Mouse (Mus musculus): ENCODE results near the gene Magi2. TPM values are rescaled to one million over a fixed set of nuclear protein-coding genes. Genes with fewer than 3 reads are reported as not detected.
A peak's percentile ranks its signal among the peaks of the same experiment; 100 is the strongest.

The Magi2 gene
- polyA plus RNA-seq, 1 experiment from 2014 or later, result 18.6 TPM

DNA sequence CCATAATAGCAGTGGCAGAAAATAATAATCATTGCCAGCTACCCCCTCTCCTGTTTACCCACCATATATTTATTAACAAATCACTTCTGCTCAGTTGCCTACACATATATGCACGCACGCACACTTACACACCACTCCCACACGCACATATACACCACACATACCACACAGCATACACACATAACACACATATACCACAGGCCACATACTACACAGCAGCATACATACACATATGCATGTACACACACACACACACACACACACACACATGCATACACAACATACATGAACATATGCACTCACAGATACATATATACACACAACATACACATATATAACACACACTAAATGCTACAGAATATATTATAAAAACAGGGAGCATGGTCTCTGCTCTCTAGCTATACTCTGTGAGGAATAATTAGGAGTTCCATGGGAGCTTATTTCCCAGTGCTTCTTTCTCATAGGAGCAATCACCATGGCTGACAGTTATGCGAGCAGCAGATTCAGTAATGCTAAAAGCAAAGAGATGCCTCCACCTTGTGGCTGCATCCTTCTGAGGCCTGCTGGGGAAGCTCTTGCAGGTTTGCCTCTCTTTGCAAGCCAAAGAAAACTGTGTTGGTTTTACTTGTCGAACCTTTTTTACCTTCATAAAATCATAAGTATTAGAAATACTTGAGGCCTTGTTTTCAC is 1410.6 kb downstream of the Magi2 start:
- ATAC-seq, result peak; percentile 57
- WGBS, result 87% methylated on average over 5 of the region's 5 CpGs
- Histone ChIP-seq H3K27ac (no peak overlapping the region), H3K4me2 (no peak overlapping the region), H3K27me3 (no peaks in the 10 kb centered on the region), H3K4me1 (peaks cover 20% of the 10 kb centered on the region), H3K9ac (no peak overlapping the region), H3K36me3 (ENCODE audit: poor library complexity, severe bottlenecking) (no peaks in the 10 kb centered on the region), H3K4me3 (no peak overlapping the region), H3K9me3 (replicated peaks) (no peaks in the 10 kb centered on the region)

- 47% methylated on average over 7 of the region's 7 CpGs for WGBS
- Histone ChIP-seq H3K4me2 (no peak overlapping the region), H3K4me3 (no peak overlapping the region), H3K9ac (no peak overlapping the region), H3K9me3 (replicated peaks) (no peaks in the 10 kb centered on the region), H3K27me3 (no peaks in the 10 kb centered on the region), H3K27ac (no peak overlapping the region), H3K4me1 (peaks cover 11% of the 10 kb centered on the region), H3K36me3 (ENCODE audit: poor library complexity, severe bottlenecking) (no peaks in the 10 kb centered on the region)
- ATAC-seq, result no peak
Observed at GRCm38 (mm10) chr5:20642196-20642595, 1415.4 kb downstream of the Magi2 start.

DNA sequence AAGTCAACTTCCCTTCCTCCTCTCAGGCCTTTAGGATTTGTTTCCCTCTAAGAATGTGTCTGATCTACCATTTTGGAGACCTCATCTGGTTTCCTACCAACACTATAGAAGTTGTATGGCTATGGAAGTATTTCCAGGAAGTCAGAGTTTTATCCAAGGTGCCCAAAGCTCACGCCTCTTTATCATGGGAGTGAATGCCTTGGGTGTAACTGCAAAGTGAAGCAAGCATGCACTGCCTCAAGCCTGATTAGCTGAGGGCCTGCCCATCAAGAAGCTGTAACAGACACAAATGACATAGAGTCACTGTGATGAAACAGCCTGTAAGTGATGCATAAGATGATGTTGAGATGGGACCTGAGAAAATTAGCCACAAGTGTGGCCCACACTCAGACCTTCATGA is 1416.9 kb downstream of the Magi2 start:
- Histone ChIP-seq H3K27ac (no peak overlapping the region), H3K36me3 (ENCODE audit: poor library complexity, severe bottlenecking) (peaks cover 4% of the 10 kb centered on the region; the same call in 1 of the 2 replicates), H3K9ac (no peak overlapping the region), H3K27me3 (no peaks in the 10 kb centered on the region), H3K4me1 (peaks cover 11% of the 10 kb centered on the region), H3K4me2 (no peak overlapping the region), H3K9me3 (replicated peaks) (no peaks in the 10 kb centered on the region), H3K4me3 (no peak overlapping the region)
- no peak for ATAC-seq
- 94% methylated on average over 1 of the region's 1 CpGs for WGBS

- no peak for ATAC-seq
- Histone ChIP-seq H3K27me3 (no peaks in the 10 kb centered on the region), H3K4me3 (no peak overlapping the region), H3K4me1 (peaks cover 6% of the 10 kb centered on the region), H3K9ac (no peak overlapping the region), H3K4me2 (no peak overlapping the region), H3K9me3 (replicated peaks) (no peaks in the 10 kb centered on the region; the same call in 1 of the 2 replicates), H3K27ac (no peak overlapping the region), H3K36me3 (ENCODE audit: poor library complexity, severe bottlenecking) (peaks cover 4% of the 10 kb centered on the region; the same call in 1 of the 2 replicates)
- 94% methylated on average over 3 of the region's 3 CpGs for WGBS
Observed at GRCm38 (mm10) chr5:20646947-20647346, 1420.1 kb downstream of the Magi2 start.

GRCm38 (mm10) chr5:20653425-20654185 is 1426.8 kb downstream of the Magi2 start:
- Histone ChIP-seq H3K4me1 (0 out of 2 replicates have a peak, but pooled peaks cover 4% of the 10 kb centered on the region), H3K9me3 (replicated peaks) (no peaks in the 10 kb centered on the region; the same call in 1 of the 2 replicates), H3K4me2 (no peak overlapping the region), H3K27ac (no peak overlapping the region), H3K9ac (no peak overlapping the region; the same call in 1 of the 2 replicates), H3K4me3 (no peak overlapping the region), H3K36me3 (ENCODE audit: poor library complexity, severe bottlenecking) (no peaks in the 10 kb centered on the region), H3K27me3 (no peaks in the 10 kb centered on the region)
- WGBS, result 74% methylated on average over 11 of the region's 11 CpGs
- peak; percentile 32; the same call in 1 of the 2 replicates for ATAC-seq

GRCm38 (mm10) chr5:20654766-20655472 is 1428.1 kb downstream of the Magi2 start:
- Histone ChIP-seq H3K4me1 (0 out of 2 replicates have a peak, but pooled peaks cover 4% of the 10 kb centered on the region), H3K27ac (no peak overlapping the region), H3K27me3 (no peaks in the 10 kb centered on the region), H3K4me2 (no peak overlapping the region), H3K9me3 (replicated peaks) (no peaks in the 10 kb centered on the region), H3K9ac (no peak overlapping the region), H3K4me3 (no peak overlapping the region), H3K36me3 (ENCODE audit: poor library complexity, severe bottlenecking) (no peaks in the 10 kb centered on the region)
- WGBS, result 81% methylated on average over 10 of the region's 10 CpGs
- no peak for ATAC-seq

DNA sequence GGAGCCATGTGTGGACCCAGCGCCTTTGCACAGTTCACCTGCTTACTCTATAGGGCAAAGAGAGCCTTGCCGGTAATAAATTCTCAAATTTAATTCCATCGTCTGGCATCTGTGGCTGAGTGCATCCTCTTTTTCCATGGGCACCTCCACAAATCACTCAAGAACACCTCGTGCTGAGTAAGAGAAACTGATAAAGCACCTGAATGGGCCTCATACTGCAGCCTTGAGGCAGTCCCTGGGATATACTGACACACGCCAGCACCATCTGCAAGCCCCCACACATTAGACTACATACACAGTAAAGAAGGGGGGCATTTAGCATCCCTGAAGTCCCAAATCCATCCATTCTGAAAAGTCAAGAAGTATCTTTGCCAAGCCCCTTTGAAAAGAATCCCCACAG is 1430.2 kb downstream of the Magi2 start:
- ATAC-seq, result no peak
- 91% methylated on average over 5 of the region's 5 CpGs for WGBS

DNA sequence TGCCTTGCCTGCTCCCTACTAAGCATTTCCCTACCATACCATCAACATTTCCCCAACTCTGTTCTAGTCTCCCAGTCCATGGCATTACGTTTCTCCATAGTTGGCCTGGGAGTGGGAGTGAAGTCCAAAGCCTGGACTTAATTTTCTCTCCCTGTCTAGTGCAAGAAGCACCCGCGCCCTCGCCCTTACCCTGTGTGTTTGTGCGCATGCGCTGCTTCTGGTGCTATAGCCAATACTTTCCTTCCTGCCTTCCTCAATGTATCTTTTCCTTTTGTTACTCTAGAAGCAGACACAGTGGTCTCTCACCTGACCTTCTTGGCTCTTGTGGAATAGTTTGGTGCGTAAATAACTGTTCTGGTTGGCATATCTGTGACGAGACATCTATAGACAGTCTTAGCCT is 1440.8 kb downstream of the Magi2 start:
- no peak overlapping the region for H3K27ac ChIP-seq
- ATAC-seq, result no peak
- H3K36me3 ChIP-seq (ENCODE audit: poor library complexity, severe bottlenecking), result no peaks in the 10 kb centered on the region
- H3K27me3 ChIP-seq, result no peaks in the 10 kb centered on the region
- WGBS, result 91% methylated on average over 8 of the region's 8 CpGs
- no peak overlapping the region for H3K4me3 ChIP-seq
- H3K4me1 ChIP-seq, result no peaks in the 10 kb centered on the region
- no peak overlapping the region for H3K4me2 ChIP-seq
- no peak overlapping the region for H3K9ac ChIP-seq
- no peaks in the 10 kb centered on the region for H3K9me3 ChIP-seq (replicated peaks)

More for the DNA sequence above, 1430.2 kb downstream of the Magi2 start:
- no peaks in the 10 kb centered on the region for H3K27me3 ChIP-seq
- no peak overlapping the region for H3K4me2 ChIP-seq
- H3K36me3 ChIP-seq (ENCODE audit: poor library complexity, severe bottlenecking), result no peaks in the 10 kb centered on the region
- H3K4me1 ChIP-seq, result 0 out of 2 replicates have a peak, but pooled peaks cover 4% of the 10 kb centered on the region
- no peak overlapping the region for H3K4me3 ChIP-seq
- H3K9me3 ChIP-seq (replicated peaks), result no peaks in the 10 kb centered on the region
- H3K27ac ChIP-seq, result no peak overlapping the region
- no peak overlapping the region for H3K9ac ChIP-seq

GRCm38 (mm10) chr5:20668736-20669355 is 1442.0 kb downstream of the Magi2 start:
- Histone ChIP-seq H3K27me3 (no peaks in the 10 kb centered on the region), H3K36me3 (ENCODE audit: poor library complexity, severe bottlenecking) (no peaks in the 10 kb centered on the region), H3K4me1 (no peaks in the 10 kb centered on the region), H3K9ac (no peak overlapping the region), H3K4me2 (no peak overlapping the region), H3K27ac (no peak overlapping the region), H3K4me3 (no peak overlapping the region), H3K9me3 (replicated peaks) (no peaks in the 10 kb centered on the region)
- WGBS, result 88% methylated on average over 10 of the region's 10 CpGs
- ATAC-seq, result no peak

DNA sequence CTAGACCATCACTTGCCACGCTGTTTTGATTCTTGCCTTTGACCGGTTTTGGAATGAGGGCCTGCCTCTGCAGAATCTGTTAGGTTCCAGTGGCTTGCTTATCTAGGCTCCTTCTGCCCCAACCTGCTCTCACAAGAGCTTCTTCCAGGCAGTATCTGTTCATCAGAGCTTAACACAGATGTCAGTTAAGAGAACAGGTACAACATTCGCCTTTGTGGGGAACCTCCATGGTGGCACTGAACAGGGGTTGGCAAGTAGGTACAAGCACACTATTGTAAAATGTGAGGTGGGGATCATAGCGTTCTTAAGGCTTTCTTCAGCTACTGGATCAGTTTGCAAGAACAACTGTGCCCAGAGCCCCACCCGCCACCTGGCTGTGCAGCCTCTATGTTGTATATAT is 1442.6 kb downstream of the Magi2 start:
- Histone ChIP-seq H3K27me3 (no peaks in the 10 kb centered on the region), H3K27ac (no peak overlapping the region), H3K4me2 (no peak overlapping the region), H3K9me3 (replicated peaks) (no peaks in the 10 kb centered on the region), H3K4me3 (no peak overlapping the region), H3K36me3 (ENCODE audit: poor library complexity, severe bottlenecking) (no peaks in the 10 kb centered on the region), H3K4me1 (no peaks in the 10 kb centered on the region), H3K9ac (no peak overlapping the region)
- WGBS, result 90% methylated on average over 5 of the region's 5 CpGs
- ATAC-seq, result no peak

GRCm38 (mm10) chr5:20671826-20672225 is 1445.0 kb downstream of the Magi2 start:
- Histone ChIP-seq H3K4me3 (no peak overlapping the region), H3K27me3 (no peaks in the 10 kb centered on the region), H3K4me1 (peaks cover 11% of the 10 kb centered on the region), H3K27ac (no peak overlapping the region), H3K36me3 (ENCODE audit: poor library complexity, severe bottlenecking) (no peaks in the 10 kb centered on the region), H3K9me3 (replicated peaks) (no peaks in the 10 kb centered on the region), H3K4me2 (no peak overlapping the region), H3K9ac (no peak overlapping the region)
- WGBS, result 40% methylated on average over 1 of the region's 1 CpGs
- no peak for ATAC-seq
